Mouse (Mus musculus) G1E (cell line): ENCODE measurements around the gene Man1b1.

Source experiments
- CTCF ChIP-seq: IDR thresholded peaks from 2 replicates; pipeline ENCODE4 v1.5.1; 2012; ENCODE audit warnings: low read depth, low read length, inconsistent platforms, mixed read lengths
- TAL1 ChIP-seq: conservative IDR thresholded peaks from 2 replicates; pipeline ENCODE4 v1.6.1; 2012; ENCODE audit warnings: low read depth, low read length, inconsistent platforms, mixed read lengths

GRCm38 (mm10) chr2:25338303-25338702 is 6.2 kb downstream of the Man1b1 start:
- TF ChIP-seq CTCF (no peak), TAL1 (no peak)
